Mouse (Mus musculus) A20 (cell line): ENCODE measurements around the gene Tex13c1.

Experiments used
- DNase-seq: peaks from one replicate; pipeline ENCODE4 v3.0.0-alpha.2; 2011; ENCODE audit warnings: low read depth, low spot score

Gene Tex13c1

DNA sequence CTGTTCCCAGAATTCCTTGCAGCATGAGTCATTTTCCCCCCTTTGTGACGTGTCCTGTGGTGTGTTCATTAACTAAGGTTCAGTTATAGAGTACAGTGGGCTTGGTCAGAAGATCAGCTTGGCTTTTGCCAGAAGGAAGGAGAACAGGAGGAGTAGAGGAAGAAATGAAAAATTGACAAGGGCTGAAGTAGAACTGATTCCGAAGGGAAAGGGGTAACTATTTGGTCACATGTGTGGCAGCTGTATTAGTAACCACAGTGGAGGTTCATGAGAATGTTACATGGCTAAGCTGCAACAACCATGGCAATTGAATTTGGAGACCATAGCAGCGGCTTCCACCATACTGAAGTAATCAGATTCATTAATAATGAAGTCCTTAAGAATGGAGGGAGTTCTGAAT, at the start of gene Tex13c1:
TSS of gene Tex13c1 (plus strand) at position 301 of the 400 bp plus-strand sequence.
- no peak for DNase-seq
